Mouse (Mus musculus) lung, embryonic 15.5 days (tissue): Measurements from ENCODE around the gene Fgfr2. TPM values are rescaled to one million over a fixed set of nuclear protein-coding genes. Genes with fewer than 3 reads are reported as not detected.

Experiments
- ATAC-seq: fragments of 200-750 bp; cut with Nextera tagmentation; 2 replicates; pipeline ENCODE4 v1.8.0; 2017; ENCODE audit warnings: moderate number of reproducible peaks, borderline replicate concordance; ENCODE audit not compliant: low FRiP score, low TSS enrichment; ENCODE audit errors: extremely low read depth
- H3K27ac ChIP-seq: fragments of 300-500 bp; sonication (generic); 2 replicates; pipeline ENCODE4 v1.5.1; 2015; ENCODE audit warnings: moderate library complexity, mild to moderate bottlenecking, inconsistent platforms
- H3K27me3 ChIP-seq: fragments of 300-500 bp; sonication (generic); 2 replicates; pipeline ENCODE4 v1.6.1; 2015; ENCODE audit warnings: inconsistent platforms
- H3K36me3 ChIP-seq: fragments of 300-500 bp; sonication (generic); 2 replicates; pipeline ENCODE4 v1.6.1; 2015; ENCODE audit warnings: inconsistent platforms
- H3K4me1 ChIP-seq: fragments of 300-500 bp; sonication (generic); 2 replicates; pipeline ENCODE4 v1.6.1; 2015; ENCODE audit warnings: inconsistent platforms
- H3K4me2 ChIP-seq: fragments of 300-500 bp; sonication (generic); 2 replicates; pipeline ENCODE4 v1.6.1; 2015; ENCODE audit warnings: inconsistent platforms, mild to moderate bottlenecking, moderate library complexity
- H3K4me3 ChIP-seq: fragments of 300-500 bp; sonication (generic); 2 replicates; pipeline ENCODE4 v1.5.1; 2015; ENCODE audit warnings: mild to moderate bottlenecking, inconsistent platforms
- H3K9ac ChIP-seq: fragments of 300-500 bp; sonication (generic); 2 replicates; pipeline ENCODE4 v1.6.1; 2015; ENCODE audit warnings: inconsistent platforms
- H3K9me3 ChIP-seq: fragments of 300-500 bp; sonication (generic); 2 replicates; pipeline ENCODE4 v1.6.1; 2016; ENCODE audit warnings: inconsistent platforms
- WGBS: fragments of 180-500 bp; shearing (Covaris S2); methylation state at CpG from one replicate; pipeline ENCODE4 v1.1.7; 2015; 5-methylcytosine and 5-hydroxymethylcytosine counted together
- polyA plus RNA-seq: library from polyadenylated mRNA; unstranded; fragments of >200 nt; fragmentation: Nextera tagmentation; extraction: Ambion mirVana; gene quantifications from 2 replicates; pipeline ENCODE4 v1.2.1, GENCODE M21; 2015

Fgfr2 gene
- polyA plus RNA-seq, 1 experiment from 2014 or later, result 160 TPM

- no peaks in the 10 kb centered on the region for H3K9me3 ChIP-seq
- WGBS, result 15% methylated on average over 4 of the region's 4 CpGs
- no peak overlapping the region for H3K4me2 ChIP-seq
Observed at GRCm38 (mm10) chr7:131897282-131897681, 1225.9 kb downstream of the Fgfr2 start.

GRCm38 (mm10) chr7:131882824-131883223 is 1240.3 kb downstream of the Fgfr2 start:
- H3K9me3 ChIP-seq, result no peaks in the 10 kb centered on the region
- H3K4me3 ChIP-seq, result no peak overlapping the region
- no peak; the same call in 1 of the 2 replicates for ATAC-seq
- peaks cover 8% of the 10 kb centered on the region; the same call in 1 of the 2 replicates for H3K4me1 ChIP-seq
- 44% methylated on average over 6 of the region's 6 CpGs for WGBS
- peak overlapping the region; percentile 32; the same call in 1 of the 2 replicates for H3K27ac ChIP-seq
- H3K36me3 ChIP-seq, result no peaks in the 10 kb centered on the region
- H3K27me3 ChIP-seq, result no peaks in the 10 kb centered on the region
- H3K9ac ChIP-seq, result no peak overlapping the region
- no peak overlapping the region for H3K4me2 ChIP-seq

More at GRCm38 (mm10) chr7:131897282-131897681, 1225.9 kb downstream of the Fgfr2 start:
- Histone ChIP-seq H3K27me3 (no peaks in the 10 kb centered on the region; the same call in 1 of the 2 replicates), H3K36me3 (no peaks in the 10 kb centered on the region), H3K9ac (no peak overlapping the region), H3K4me1 (no peaks in the 10 kb centered on the region), H3K27ac (no peak overlapping the region), H3K4me3 (no peak overlapping the region)
- no peak for ATAC-seq

- Histone ChIP-seq H3K36me3 (no peaks in the 10 kb centered on the region), H3K4me1 (peaks cover 8% of the 10 kb centered on the region; the same call in 1 of the 2 replicates), H3K9me3 (no peaks in the 10 kb centered on the region), H3K4me3 (no peak overlapping the region), H3K4me2 (no peak overlapping the region), H3K9ac (no peak overlapping the region), H3K27me3 (no peaks in the 10 kb centered on the region), H3K27ac (peak overlapping the region; percentile 32; the same call in 1 of the 2 replicates)
- WGBS, result 47% methylated on average over 5 of the region's 5 CpGs
- ATAC-seq, result peak; percentile 57; the same call in 1 of the 2 replicates
Observed at GRCm38 (mm10) chr7:131881876-131882615, 1241.1 kb downstream of the Fgfr2 start.

GRCm38 (mm10) chr7:131880150-131880549 is 1243.0 kb downstream of the Fgfr2 start:
- peaks cover 8% of the 10 kb centered on the region; the same call in 1 of the 2 replicates for H3K4me1 ChIP-seq
- 68% methylated on average over 5 of the region's 5 CpGs for WGBS
- peak overlapping the region; percentile 56 for H3K27ac ChIP-seq
- peak; percentile 83 for ATAC-seq
- no peaks in the 10 kb centered on the region for H3K9me3 ChIP-seq
- H3K27me3 ChIP-seq, result no peaks in the 10 kb centered on the region
- H3K9ac ChIP-seq, result no peak overlapping the region
- no peaks in the 10 kb centered on the region for H3K36me3 ChIP-seq
- no peak overlapping the region for H3K4me2 ChIP-seq
- no peak overlapping the region for H3K4me3 ChIP-seq

- WGBS, result 41% methylated on average over 8 of the region's 8 CpGs
- Histone ChIP-seq H3K4me3 (no peak overlapping the region), H3K4me2 (no peak overlapping the region), H3K9me3 (no peaks in the 10 kb centered on the region), H3K4me1 (peaks cover 8% of the 10 kb centered on the region; the same call in 1 of the 2 replicates), H3K27ac (no peak overlapping the region), H3K36me3 (no peaks in the 10 kb centered on the region), H3K9ac (no peak overlapping the region), H3K27me3 (no peaks in the 10 kb centered on the region)
- ATAC-seq, result no peak
Observed at GRCm38 (mm10) chr7:131878846-131879245, 1244.3 kb downstream of the Fgfr2 start.

GRCm38 (mm10) chr7:131861157-131861556 is 1262.0 kb downstream of the Fgfr2 start:
- Histone ChIP-seq H3K9me3 (no peaks in the 10 kb centered on the region), H3K4me1 (no peaks in the 10 kb centered on the region), H3K27ac (no peak overlapping the region), H3K36me3 (no peaks in the 10 kb centered on the region), H3K9ac (no peak overlapping the region), H3K4me2 (no peak overlapping the region), H3K4me3 (no peak overlapping the region), H3K27me3 (no peaks in the 10 kb centered on the region)
- ATAC-seq, result no peak

GRCm38 (mm10) chr7:131855641-131856040 is 1267.5 kb downstream of the Fgfr2 start:
- Histone ChIP-seq H3K4me3 (no peak overlapping the region), H3K27ac (no peak overlapping the region), H3K27me3 (no peaks in the 10 kb centered on the region), H3K4me2 (no peak overlapping the region), H3K4me1 (no peaks in the 10 kb centered on the region), H3K9ac (no peak overlapping the region), H3K36me3 (no peaks in the 10 kb centered on the region), H3K9me3 (no peaks in the 10 kb centered on the region)
- 85% methylated on average over 2 of the region's 2 CpGs for WGBS
- no peak for ATAC-seq

- no peak for ATAC-seq
- 0 out of 2 replicates have a peak, but pooled peaks cover 4% of the 10 kb centered on the region for H3K4me1 ChIP-seq
- H3K9ac ChIP-seq, result no peak overlapping the region
- no peaks in the 10 kb centered on the region for H3K9me3 ChIP-seq
- 30% methylated on average over 4 of the region's 4 CpGs for WGBS
- no peaks in the 10 kb centered on the region for H3K27me3 ChIP-seq
- no peak overlapping the region for H3K4me3 ChIP-seq
- no peak overlapping the region for H3K27ac ChIP-seq
- no peaks in the 10 kb centered on the region for H3K36me3 ChIP-seq
- H3K4me2 ChIP-seq, result no peak overlapping the region
Observed at GRCm38 (mm10) chr7:131850579-131850978, 1272.6 kb downstream of the Fgfr2 start.

GRCm38 (mm10) chr7:131846066-131846905 is 1276.9 kb downstream of the Fgfr2 start:
- no peak overlapping the region for H3K9ac ChIP-seq
- no peak for ATAC-seq
- no peaks in the 10 kb centered on the region for H3K9me3 ChIP-seq
- 23% methylated on average over 20 of the region's 20 CpGs for WGBS
- H3K27me3 ChIP-seq, result no peaks in the 10 kb centered on the region
- H3K4me2 ChIP-seq, result no peak overlapping the region
- 0 out of 2 replicates have a peak, but pooled peaks cover 4% of the 10 kb centered on the region for H3K4me1 ChIP-seq
- H3K36me3 ChIP-seq, result no peaks in the 10 kb centered on the region
- H3K27ac ChIP-seq, result no peak overlapping the region
- no peak overlapping the region for H3K4me3 ChIP-seq

- Histone ChIP-seq H3K9ac (no peak overlapping the region), H3K4me3 (no peak overlapping the region), H3K4me2 (no peak overlapping the region), H3K9me3 (no peaks in the 10 kb centered on the region), H3K4me1 (no peaks in the 10 kb centered on the region), H3K27me3 (no peaks in the 10 kb centered on the region), H3K36me3 (no peaks in the 10 kb centered on the region), H3K27ac (no peak overlapping the region)
- 83% methylated on average over 1 of the region's 1 CpGs for WGBS
- no peak for ATAC-seq
Observed at GRCm38 (mm10) chr7:131830261-131830660, 1292.9 kb downstream of the Fgfr2 start.

- no peak overlapping the region for H3K4me2 ChIP-seq
- H3K4me3 ChIP-seq, result no peak overlapping the region
- H3K9ac ChIP-seq, result no peak overlapping the region
- WGBS, result 86% methylated on average over 5 of the region's 5 CpGs
- H3K4me1 ChIP-seq, result no peaks in the 10 kb centered on the region
- no peaks in the 10 kb centered on the region for H3K9me3 ChIP-seq
- H3K27me3 ChIP-seq, result no peaks in the 10 kb centered on the region
- no peak overlapping the region for H3K27ac ChIP-seq
- H3K36me3 ChIP-seq, result no peaks in the 10 kb centered on the region
- ATAC-seq, result no peak
Observed at GRCm38 (mm10) chr7:131826811-131827210, 1296.3 kb downstream of the Fgfr2 start.

- no peak for ATAC-seq
Observed at GRCm38 (mm10) chr7:131817976-131818375, 1305.2 kb downstream of the Fgfr2 start.

More at GRCm38 (mm10) chr7:131817976-131818375, 1305.2 kb downstream of the Fgfr2 start:
- Histone ChIP-seq H3K9me3 (no peaks in the 10 kb centered on the region), H3K27ac (no peak overlapping the region), H3K36me3 (no peaks in the 10 kb centered on the region), H3K27me3 (no peaks in the 10 kb centered on the region), H3K9ac (no peak overlapping the region), H3K4me2 (no peak overlapping the region), H3K4me3 (no peak overlapping the region), H3K4me1 (no peaks in the 10 kb centered on the region)
- whole genome bisulfite sequencing, result 72% methylated on average over 6 of the region's 6 CpGs
